Mouse (Mus musculus): ENCODE measurements around the gene Agap1.

Agap1 gene

DNA sequence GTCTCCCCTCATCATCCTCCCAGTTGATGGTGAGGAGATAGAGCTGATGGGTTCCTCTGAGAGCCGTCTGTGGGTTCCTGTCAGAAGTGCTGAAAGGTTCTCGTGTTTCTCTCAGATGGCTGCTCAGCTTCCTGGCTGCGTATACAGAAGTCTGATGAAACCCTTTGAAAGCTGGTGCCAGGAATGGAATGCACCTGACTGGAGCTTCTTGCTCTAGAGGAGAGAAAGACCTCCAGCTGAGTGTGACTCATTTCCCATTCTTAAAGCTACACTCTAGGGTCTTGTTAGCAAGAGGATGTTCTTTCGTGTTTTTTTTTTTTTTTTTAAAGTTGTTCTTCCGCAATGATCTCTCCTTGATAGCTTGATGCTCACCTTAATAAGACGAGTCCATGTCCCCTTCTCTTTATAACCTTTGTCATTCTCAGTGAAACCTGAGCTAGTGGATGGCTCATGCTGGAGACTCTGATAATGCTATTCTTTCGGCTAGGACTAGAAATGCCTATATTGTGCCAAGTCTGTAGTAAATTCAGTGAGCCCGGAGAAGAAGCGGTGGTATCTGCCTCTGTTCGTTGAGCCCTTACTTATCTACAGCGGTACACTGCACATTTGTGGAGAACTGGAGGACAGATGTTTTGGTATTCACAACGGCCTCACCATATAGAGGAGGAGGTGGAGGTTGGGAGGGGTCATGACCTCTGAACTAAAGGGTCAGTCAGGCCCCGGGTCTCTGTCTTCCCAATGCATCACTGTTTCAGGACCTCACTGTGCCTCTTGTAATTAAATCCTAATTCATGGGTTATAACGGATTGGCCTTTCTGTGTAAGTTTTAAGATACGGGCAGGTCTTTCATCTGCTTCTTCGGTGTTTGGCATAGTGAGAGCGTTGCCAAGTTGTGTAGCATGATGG lies 2.8 kb downstream of the Agap1 start:
- DNase-seq (ENCODE audit: low read depth, low spot score): peak; percentile 53

DNA sequence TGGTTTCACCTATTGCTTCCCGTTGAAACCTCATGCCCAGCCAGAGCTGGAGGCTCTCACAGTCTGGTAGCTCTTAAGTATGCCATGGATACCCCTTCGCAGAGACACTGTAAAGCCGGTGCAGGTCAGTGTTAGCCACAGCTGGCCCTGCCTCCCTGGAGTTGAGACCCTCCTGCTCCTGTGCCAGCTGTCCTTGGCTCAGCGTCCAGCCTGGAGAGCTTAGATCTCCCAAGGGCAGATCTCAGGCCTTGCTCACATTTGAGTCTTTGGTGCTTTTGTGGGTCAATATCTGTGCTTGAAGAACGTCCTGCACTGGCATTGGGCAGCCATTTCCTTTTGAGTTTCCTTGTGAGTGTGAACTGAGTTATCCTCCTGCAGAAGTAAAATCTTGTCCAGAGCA lies 7.3 kb downstream of the Agap1 start:
- no peak for DNase-seq (ENCODE audit: low read depth, low spot score)

DNA sequence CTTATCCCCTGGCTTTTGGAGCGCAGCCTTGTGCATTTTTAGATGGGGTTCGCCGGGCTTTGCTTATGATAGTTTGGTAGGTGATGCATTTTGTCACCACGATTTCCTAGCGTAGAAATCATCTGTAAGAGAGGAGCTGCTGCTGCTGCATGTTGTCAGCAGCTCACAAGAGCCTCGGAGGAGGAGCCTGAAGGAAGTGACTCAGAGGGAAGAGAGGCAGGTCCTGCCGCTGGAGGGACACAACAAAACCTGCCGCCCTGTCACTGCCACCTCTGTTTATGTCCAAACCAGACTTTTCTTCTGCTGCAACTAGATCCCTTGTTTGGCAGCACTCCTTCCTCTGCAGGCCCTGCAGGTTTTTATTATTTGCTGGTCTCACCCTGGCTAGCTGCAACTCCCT lies 8.5 kb downstream of the Agap1 start:
- DNase-seq (ENCODE audit: low read depth, low spot score): no peak

DNA sequence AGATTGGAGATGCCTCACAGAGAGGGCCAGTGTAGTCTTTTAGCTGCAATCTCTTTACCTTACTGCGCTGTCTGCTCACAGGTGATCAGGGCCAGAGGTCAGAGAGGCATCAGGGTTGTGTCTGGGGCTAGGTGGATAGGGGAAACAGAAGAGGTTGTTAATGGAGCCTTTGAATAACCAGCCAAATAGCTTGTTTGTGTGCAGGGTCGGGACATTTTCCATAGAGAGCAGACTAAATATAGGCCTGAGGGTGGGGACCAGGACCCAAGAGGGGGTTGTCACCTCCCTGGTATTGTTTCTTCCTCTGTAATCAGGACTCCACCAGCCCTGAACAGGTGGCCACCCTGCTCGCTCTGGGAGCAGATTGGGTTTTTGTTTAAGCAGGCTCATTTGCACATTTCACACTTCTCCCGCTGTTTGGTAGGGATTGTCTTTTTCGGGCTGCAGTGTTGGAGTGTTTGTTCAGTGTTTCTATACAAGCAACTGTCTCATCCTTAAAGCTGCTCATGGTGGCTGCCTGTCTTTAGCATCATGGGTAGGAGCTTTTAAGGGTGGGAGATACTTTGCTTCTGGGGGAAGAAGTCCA lies 10.9 kb downstream of the Agap1 start:
- peak; percentile 66 for DNase-seq (ENCODE audit: low read depth, low spot score)

DNA sequence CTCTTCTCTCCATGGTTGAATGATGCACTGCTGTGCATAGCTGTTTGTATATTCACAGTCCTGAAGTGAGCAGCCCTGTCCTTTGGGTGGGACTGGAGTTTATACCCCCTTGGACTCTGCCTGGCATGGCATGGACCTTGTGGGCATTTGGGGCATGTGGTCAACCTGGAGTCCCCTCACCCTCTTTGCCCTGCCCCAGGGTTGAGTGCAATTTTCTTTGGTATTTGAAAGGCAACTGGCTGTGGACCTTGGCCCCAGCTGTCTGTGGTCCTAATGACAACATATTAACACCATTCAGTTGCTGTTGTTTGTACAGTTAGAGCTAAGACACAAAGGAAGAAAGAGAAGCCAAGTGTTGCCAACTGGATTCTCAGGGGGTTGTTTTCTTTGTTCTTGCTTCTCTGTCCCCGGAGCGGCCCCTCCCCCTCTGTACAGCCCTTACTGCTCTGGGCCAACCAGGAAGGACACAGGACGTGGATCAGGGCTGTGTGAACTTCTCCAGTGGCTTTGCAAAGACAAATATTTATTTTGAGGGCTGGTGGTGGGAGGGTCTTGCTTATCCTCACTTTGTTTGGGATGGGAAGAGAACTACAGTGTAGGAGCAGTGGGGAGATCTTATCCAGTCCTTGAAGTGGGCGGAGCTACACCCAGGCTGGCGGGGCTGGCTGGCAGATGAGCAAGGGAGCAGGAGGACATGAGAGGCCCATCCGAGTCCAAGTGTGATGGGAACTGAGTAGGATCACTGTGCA lies 12.9 kb downstream of the Agap1 start:
- DNase-seq (ENCODE audit: low read depth, low spot score): no peak

DNA sequence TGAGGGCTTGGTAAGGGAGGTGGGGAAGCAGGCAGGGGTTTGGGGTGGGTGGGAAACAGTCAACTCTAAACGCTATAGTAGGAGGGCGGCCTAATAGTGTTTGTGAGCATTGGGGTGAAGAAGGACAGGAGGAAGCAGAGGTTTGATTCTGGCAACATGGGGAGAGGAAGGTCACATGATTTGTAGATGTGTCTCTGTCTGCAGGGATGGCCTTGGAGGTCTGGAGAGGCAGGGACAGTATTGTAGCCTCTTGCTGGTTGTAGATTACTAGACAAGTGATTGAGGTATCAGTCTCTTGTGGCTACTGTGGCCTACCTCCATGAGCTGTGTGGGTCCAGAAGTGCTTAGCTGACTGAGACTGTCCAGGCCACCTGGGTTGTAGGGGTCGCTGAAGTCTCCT lies 13.5 kb downstream of the Agap1 start:
- no peak for DNase-seq (ENCODE audit: low read depth, low spot score)

DNA sequence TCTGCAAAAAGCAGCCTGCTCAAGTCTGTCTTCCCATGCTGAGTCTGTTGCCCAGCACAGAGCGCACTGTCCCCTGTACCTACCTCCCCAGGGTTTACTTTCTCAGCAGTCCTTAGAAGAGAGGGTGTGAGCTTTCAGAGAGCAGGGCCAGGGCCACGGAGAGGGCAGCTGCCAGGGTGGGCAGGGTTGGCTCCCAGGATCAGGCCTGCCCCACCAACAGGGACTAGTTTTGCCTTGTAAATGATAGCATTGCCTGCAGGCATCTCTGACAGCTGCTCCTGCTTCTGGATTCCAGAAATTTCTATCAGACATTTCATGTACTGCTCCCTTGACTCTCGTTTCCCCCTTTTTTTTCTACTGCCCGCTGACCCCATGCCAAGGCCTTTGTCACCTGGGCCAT lies 16.8 kb downstream of the Agap1 start:
- no peak for DNase-seq (ENCODE audit: low read depth, low spot score)

DNA sequence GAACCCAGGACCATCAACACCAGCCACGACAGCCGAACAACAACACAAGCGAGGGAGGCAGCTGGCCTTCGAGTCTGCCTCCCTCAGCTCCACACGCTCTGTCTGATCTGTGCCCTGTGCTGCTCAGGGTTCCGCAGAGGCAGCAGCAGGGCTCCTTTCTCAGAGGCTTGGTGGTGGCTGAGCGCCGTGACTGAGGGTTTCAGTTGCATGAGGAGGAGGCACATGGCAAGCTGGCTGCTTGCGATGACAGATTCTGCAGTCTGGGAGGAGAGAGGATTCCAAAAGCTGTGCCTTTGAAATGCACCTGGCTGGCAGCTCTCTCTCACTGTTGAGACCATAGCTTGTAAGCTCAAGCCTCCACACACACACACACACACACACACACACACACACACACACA lies 17.3 kb downstream of the Agap1 start:
- no peak for DNase-seq (ENCODE audit: low read depth, low spot score)

DNA sequence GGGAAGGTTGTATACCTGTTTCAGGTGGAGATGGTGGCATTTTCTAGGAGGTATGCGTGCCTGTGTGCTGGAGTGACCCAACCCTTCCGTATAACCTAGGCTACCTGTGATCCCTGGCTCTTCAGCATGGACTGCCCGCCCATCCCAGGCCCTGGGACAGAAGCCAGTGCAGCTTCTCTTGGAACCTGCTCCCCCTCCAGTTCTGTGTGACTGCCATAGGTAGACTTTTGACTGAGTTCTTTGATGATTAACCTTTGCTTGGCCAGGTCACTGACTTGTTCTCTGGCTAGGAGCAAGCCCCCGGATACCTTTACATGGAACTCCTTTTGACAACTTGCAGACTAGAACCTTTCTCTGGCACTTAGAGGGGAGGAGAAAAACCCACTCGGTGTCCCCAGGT lies 19.3 kb downstream of the Agap1 start:
- DNase-seq (ENCODE audit: low read depth, low spot score): no peak

DNA sequence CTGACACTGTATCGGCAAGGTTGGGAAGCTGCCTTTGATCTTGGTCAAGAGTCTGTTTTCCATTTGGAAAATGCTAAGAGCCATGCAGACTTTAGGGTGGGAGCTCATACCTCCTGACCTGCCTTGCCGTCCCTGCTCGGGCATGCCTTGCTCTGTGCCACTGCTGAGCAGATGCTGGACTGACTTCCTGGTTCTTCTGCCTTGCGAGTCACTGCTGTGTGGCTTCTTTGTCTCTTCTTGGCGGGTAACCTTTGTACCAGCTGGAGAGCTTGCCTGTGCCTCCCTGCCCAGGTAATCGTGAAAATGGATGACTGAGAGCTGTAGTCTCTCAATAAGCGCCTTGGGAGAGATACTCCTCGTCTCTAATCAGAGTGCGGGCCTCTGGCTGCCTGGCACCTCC lies 20.2 kb downstream of the Agap1 start:
- no peak for DNase-seq (ENCODE audit: low read depth, low spot score)

DNA sequence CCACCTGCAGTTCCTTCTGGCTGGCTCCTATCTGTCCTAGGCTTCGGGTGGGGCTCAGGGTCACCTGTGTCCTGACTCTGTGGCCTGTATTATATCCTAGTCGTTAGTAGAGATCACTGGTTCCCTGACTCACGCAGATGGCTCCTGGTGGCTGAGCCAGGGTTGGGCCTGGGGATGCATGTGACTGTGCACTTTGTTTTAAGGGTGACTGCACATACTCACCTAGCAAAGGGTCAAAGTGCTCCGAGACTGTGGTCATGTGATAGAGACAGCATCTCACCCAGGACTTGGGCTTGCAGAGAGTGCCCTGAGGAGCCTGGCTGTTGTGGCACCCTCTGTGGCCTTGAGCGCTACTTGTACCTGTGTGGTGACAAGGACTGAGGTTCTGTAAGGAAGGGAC lies 22.4 kb downstream of the Agap1 start:
- no peak for DNase-seq (ENCODE audit: low read depth, low spot score)

DNA sequence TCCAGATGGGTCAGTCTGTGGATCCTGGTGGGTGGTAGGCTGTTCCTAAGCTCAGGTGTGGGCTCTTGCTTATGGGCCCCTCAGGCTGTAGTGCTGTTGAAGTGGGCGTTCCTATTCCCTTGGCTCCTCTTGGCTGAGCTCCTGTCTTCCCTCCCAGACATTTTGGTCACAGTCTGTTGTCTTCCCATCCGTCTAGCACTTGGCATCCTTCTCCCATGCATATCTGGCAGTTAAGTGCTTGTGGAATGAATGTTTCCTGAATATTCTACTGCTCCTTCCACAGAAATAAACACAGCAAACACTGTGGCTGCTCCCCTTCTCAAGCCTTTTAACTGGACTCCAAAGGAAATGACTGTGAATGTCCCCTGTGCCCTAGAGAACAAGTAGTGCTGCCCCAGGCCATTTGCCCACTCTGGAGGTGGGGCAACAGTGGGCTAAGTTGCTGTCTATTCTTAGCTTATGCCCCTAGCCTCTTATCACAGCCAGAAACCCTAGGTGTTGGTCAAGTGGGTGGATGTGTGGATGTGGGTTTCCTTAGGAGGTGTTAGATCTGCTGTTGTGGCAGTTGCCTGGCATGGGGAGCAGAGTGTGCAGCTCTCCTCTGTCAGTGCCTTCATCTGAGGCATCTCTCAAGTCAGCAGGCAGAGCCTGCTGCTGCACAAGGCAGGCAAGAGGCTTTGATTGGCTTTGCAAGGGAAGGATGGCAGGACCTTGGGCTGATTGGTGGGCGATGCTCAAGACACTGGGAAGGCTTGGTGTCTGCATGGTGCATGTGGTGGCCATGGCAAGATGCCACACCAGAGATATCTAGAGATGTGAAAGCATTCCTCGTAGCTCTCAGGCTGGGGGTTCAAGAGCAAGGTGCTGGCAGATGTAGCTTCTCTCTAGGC lies 24.2 kb downstream of the Agap1 start:
- DNase-seq (ENCODE audit: low read depth, low spot score): no peak

DNA sequence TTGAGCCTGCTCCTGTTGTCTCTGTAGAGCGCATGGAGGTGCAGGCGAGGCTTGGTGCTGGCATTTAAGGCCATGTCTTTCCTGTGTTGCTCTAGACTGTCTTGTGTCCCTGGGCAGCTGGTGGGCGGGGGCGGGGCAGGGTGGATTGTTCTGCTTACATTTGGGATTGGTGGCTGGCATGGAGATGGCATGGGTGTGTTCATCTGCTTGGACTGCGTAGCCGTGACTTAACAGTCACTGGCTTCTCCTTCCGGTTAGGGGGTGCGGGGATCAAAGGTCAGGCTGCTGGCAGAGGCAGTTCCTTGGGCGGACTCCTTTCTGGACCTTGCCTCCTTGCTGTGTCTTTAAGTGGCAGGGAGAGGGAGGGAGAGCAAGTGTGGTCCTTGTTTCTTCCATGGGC lies 26.5 kb downstream of the Agap1 start:
- no peak for DNase-seq (ENCODE audit: low read depth, low spot score)

DNA sequence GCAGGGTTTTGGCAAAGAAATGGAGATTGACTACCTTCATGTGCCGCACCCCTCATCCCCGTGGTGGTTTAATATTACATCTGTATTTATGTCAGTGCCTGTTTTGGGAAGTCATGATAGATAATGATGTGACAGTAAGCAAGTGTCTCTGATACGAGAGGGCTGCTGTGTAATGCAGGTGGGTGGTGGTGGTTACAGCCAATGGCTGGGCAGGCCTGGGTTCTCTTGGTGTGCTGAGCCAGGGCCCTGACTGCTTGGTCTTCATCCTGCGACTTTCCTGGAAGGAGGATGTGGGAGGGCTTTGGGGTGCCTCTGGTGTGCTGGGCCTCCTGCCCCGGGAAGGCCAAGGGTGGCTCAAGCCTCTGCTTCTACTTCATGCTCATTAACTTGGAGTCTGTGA lies 28.2 kb downstream of the Agap1 start:
- DNase-seq (ENCODE audit: low read depth, low spot score): no peak

DNA sequence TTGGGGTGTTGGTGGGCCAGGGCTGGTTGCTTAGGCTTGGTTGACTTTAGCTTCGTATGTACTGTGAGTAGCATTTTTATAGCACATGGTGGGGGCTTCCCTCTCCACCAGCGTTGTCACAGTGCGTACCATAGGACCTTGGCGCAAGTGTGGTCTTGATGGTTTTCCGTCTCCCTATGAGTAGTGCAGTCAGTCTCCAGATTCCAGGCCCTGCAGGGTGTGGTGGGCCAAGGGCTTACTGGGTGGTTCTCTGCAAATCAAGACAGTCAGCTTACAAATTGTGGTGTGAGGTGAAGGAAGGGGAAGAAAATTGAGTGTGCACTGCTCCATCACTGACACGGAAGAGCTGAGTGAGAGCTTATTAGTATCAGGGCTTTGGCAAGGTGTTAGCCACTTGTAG lies 32.3 kb downstream of the Agap1 start:
- peak; percentile 63 for DNase-seq (ENCODE audit: low read depth, low spot score)

DNA sequence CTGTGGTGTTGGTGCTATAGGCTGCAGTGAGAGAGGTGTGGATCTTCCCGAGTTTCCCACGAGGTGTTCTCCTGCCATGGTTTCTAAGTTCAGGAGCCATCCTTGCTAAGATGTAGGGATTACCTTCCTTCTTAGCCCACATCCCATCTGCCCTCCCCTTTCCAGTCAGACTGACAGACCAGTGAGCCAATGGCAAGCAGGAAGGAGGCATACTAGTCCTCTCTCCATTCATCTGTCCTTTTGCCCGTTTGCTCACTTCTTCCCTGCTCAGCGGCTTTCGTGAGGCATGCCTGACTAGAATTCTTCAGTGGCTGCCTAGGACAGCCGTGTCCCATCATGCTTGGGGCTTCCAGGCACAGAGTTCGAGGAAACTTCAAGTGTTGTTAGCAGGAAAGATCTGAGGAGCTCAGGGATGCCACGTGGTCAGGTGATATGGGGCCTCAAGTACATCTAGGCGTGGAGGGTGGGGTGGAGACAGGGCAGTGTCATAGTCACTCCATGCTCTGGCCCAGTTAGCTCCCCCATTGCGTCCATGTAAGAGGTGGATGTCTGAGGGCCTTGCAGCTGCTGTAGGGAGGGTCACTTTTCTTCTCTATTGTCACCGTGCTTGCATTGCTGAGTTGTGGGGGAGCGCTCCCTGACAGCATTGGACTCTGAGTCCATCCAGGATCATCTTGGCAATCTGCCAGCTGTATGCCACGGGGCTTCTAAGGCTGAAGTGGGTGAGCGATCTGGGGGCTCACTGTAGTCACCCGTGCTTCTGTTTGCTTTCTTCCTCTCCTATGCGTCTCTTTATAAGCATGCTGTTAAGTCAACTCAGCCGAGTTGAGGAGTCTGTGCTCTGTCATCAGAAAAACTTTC lies 34.7 kb downstream of the Agap1 start:
- no peak for DNase-seq (ENCODE audit: low read depth, low spot score)

DNA sequence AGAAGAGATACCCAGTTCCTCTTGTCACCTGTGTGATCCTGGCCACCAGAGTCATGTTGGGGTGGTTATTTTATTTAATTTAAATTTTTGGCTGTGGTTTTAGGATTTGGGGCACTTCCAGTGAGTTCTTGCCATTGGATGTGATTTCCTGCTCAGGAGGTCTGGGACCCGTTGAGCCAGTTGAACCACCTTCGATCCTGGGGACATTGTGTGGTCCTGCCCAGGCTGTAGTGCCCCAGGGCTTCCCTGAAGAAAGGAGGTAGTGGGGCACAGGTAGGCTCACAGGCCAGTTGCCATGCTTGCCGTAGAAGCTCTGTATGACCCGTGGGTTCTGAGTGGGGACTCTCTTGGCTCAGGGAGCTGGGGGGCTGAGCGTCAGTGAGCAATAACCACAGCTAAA lies 38.6 kb downstream of the Agap1 start:
- no peak for DNase-seq (ENCODE audit: low read depth, low spot score)

DNA sequence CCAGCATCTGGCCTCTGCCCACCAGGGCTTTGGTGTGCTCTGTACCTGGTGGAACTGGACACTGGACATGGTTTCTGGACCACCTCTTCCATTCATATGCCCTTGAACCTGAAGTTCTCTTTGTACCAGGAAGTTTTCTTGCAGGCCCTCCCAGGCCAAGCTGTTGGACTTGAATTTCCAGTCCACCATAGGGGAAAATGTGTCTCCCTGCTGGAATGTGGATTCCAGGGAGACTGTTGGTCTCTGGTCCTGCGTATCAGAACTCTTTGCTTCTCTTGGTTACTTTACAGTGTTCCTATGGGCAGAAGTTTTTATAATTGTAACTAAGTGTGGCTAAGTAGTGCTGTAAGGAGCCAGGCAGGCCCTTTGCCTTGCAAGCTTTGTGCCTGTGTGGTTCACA lies 40.2 kb downstream of the Agap1 start:
- DNase-seq (ENCODE audit: low read depth, low spot score): no peak

DNA sequence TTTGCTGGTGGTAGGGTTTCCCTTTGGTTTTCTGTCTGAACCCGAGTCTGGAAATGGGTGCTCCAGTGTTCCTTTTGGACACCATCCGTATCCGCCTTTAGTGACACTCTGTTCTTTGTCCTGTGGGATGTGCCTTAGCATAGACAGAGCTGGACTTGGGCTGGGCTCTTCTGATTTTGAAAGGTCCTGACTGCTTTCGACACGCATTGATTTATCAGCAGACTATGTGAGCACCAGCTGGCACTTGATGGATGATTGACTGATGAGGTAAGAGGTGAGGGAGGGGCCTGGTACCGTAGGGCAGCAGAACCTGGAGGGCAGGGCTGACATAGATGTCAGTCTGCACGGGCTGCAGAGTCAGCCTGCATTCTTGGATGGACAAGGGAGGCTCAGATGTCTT lies 41.6 kb downstream of the Agap1 start:
- no peak for DNase-seq (ENCODE audit: low read depth, low spot score)

DNA sequence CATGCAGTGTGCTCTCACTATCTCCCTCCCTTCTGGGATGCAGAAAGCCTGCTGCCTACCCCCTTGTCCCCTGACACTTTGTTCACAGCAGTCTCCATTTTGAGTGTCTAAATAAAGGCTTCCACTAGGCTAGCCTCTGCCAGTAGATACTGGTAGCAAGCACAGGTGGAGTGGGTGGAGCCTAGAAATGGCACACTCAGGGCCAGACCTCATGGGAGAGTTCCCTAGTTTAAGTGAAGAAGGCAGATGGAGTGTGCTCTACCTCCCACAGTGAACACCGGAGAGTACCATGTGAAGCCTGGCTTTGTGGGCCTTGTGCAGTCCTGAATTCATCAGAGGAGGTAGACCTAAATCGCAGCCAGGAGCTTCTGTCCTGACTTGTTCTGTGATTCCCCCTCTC lies 46.3 kb downstream of the Agap1 start:
- no peak for DNase-seq (ENCODE audit: low read depth, low spot score)

DNA sequence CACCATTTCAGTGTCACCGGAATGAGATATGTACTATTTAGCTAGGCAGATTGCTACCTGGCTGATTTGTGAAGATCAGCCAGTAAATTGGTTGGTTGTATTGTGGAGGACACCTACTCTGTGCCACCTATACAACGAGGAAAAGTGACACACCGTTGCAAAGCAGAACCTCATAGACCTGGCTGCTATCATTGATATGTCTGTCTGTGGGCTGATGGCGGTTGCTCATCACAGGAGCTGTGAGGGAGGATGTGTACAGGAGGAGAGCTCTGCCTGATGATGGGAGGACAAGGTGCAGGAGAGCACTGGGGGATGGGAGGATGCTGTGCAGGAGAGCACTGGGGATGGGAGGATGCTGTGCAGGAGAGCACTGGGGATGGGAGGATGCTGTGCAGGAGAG lies 46.7 kb downstream of the Agap1 start:
- DNase-seq (ENCODE audit: low read depth, low spot score): no peak

Measured in ES-CJ7 (cell line).